ENCODE assay signal across 25 mouse cellular contexts in genomic region chr17:70966126-70966525, GRCm38 (mm10). TPM values are rescaled to one million over a fixed set of nuclear protein-coding genes. Genes with fewer than 3 reads are reported as not detected.
DNase-seq lines count a peak whose midpoint lies in the region; ATAC-seq and TF ChIP-seq lines count a peak whose summit lies in the region.
"Had no signal": no experiment of that assay in that cellular context is flagged by ENCODE, and none has a peak within 500 bp of the region (broad histone marks: within the 10 kb centered on the region; RNA-seq: fewer than 3 reads in every experiment).

No protein-coding gene starts in this region.

- TF ChIP-seq RAD21 in MEL (IDR thresholded peaks at IDR 0.05; ENCODE audit: low read depth, low read length) = no peak

- H3K9ac ChIP-seq in MEL (ENCODE audit: control insufficient read depth, low read depth, low read length, poor library complexity, severe bottlenecking) = no peak overlapping the region
- H3K9ac ChIP-seq: embryonic facial prominence, embryonic 15.5 days; heart, embryonic 12.5 days; hindbrain, embryonic 15.5 days had no signal

- H3K36me3 ChIP-seq in MEL (ENCODE audit: control insufficient read depth in 1 of 2, insufficient read depth in 2 of 2, low read length in 2 of 2) = peaks cover 0 to 10% of the 10 kb centered on the region in 2 experiments; a peak in 2 of 4 replicates
- H3K36me3 ChIP-seq in limb, embryonic 10.5 days = no peaks in the 10 kb centered on the region
- H3K36me3 ChIP-seq: embryonic facial prominence, embryonic 15.5 days; forebrain, embryonic 10.5 days; G1E; heart, embryonic 12.5 days; hindbrain, embryonic 15.5 days had no signal

- no peaks in the 10 kb centered on the region for H3K9me3 ChIP-seq in MEL (replicated peaks; ENCODE audit: insufficient read depth, low read length)
- no peaks in the 10 kb centered on the region for H3K9me3 ChIP-seq in limb, embryonic 10.5 days (replicated peaks)
- H3K9me3 ChIP-seq: embryonic facial prominence, embryonic 15.5 days; forebrain, embryonic 10.5 days; G1E; heart, embryonic 12.5 days; hindbrain, embryonic 15.5 days had no signal

- no peaks in the 10 kb centered on the region for H3K79me2 ChIP-seq in MEL (ENCODE audit: control insufficient read depth, insufficient read depth, low read length, poor library complexity)

- no peak overlapping the region for H3K4me3 ChIP-seq in MEL (ENCODE audit: control insufficient read depth in 1 of 2, insufficient read depth in 1 of 2, low read depth in 2 of 2, low read length in 2 of 2)
- no peak overlapping the region for H3K4me3 ChIP-seq in limb, embryonic 10.5 days
- H3K4me3 ChIP-seq: embryonic facial prominence, embryonic 15.5 days; erythroblast, embryonic 14.5 days; forebrain, embryonic 10.5 days; heart, adult 2 months; heart, embryonic 12.5 days; hindbrain, embryonic 15.5 days had no signal

- H3K27me3 ChIP-seq in MEL (ENCODE audit: control insufficient read depth in 1 of 2, insufficient read depth in 2 of 2, low read length in 2 of 2) = no peaks in the 10 kb centered on the region
- no peaks in the 10 kb centered on the region for H3K27me3 ChIP-seq in limb, embryonic 10.5 days (ENCODE audit: low read depth, poor library complexity, severe bottlenecking)
- H3K27me3 ChIP-seq: embryonic facial prominence, embryonic 15.5 days; hindbrain, embryonic 15.5 days; Patski had no signal

- peak; percentile 42 for ATAC-seq in common myeloid progenitor, adult 5-6 weeks (replicated peaks; ENCODE audit: low read depth, poor library complexity, severe bottlenecking)
- peak; percentile 41 for ATAC-seq in megakaryocyte, adult 5-6 weeks (ENCODE audit: poor library complexity, severe bottlenecking)
- ATAC-seq: activated CD4-positive, CD25-positive, alpha-beta regulatory T cell, adult 4 months; CD4-positive, CD25-positive, alpha-beta regulatory T cell, adult 4 months; forebrain, embryonic 14.5 days; Patski had no signal

- peaks cover 0 to 13% of the 10 kb centered on the region in 2 experiments; a peak in 1 of 4 replicates for H3K4me1 ChIP-seq in MEL (ENCODE audit: control insufficient read depth in 1 of 2, insufficient read depth in 2 of 2, low read length in 2 of 2)
- peaks cover 19% of the 10 kb centered on the region for H3K4me1 ChIP-seq in limb, embryonic 10.5 days
- H3K4me1 ChIP-seq: heart, embryonic 12.5 days had no signal

- H3K27ac ChIP-seq in MEL (ENCODE audit: control insufficient read depth, low read depth, low read length) = 0 out of 2 replicates have a peak overlapping the region, but pooled peaks have one; percentile 28
- H3K27ac ChIP-seq in limb, embryonic 10.5 days = no peak overlapping the region
- H3K27ac ChIP-seq: embryonic facial prominence, embryonic 15.5 days; forebrain, embryonic 10.5 days; heart, adult 2 months; hindbrain, embryonic 15.5 days had no signal

- TF ChIP-seq POLR2A in MEL (IDR thresholded peaks at IDR 0.05; ENCODE audit: control insufficient read depth in 1 of 2, insufficient read depth in 1 of 2, low read depth in 1 of 2, low read length in 2 of 2, poor library complexity in 1 of 2) = no peak

- DNase-seq in heart, adult 11 months = peak; percentile 76
- no peak for DNase-seq in heart, adult 8-10 months (ENCODE audit: low spot score)
- peak; percentile 72 for DNase-seq in MEL (ENCODE audit: low read depth, low spot score)
- no peak for DNase-seq in adrenal gland, postnatal 4 days (ENCODE audit: low spot score in 2 of 2)
- no peak for DNase-seq in embryo, embryonic 11 days
- no peak for DNase-seq in limb, embryonic 10.5 days (ENCODE audit: low spot score)
- DNase-seq: adrenal gland, postnatal 25 days; B cell, adult 2 months; cerebellum, adult 11-12 months; cerebellum, adult 9-10 months; cerebellum, postnatal 25 days; gastrocnemius, postnatal 36 days; heart, adult 2 months had no signal

- no peak for TF ChIP-seq CTCF in MEL (IDR thresholded peaks at IDR 0.05 in 2 of 3, conservative IDR thresholded peaks at IDR 0.05 in 1 of 3; ENCODE audit: control insufficient read depth in 1 of 3, insufficient read depth in 1 of 3, low read depth in 2 of 3, low read length in 3 of 3, poor library complexity in 1 of 3, severe bottlenecking in 1 of 3)

- 95% methylated on average over 7 of the region's 7 CpGs for WGBS in limb, embryonic 10.5 days

- TF ChIP-seq EP300 in MEL (IDR thresholded peaks at IDR 0.05; ENCODE audit: low read depth in 1 of 2, low read length in 2 of 2) = peak; percentile 13 to 65; a peak in 3 of 4 replicates

TF ChIP-seq in MEL, 35 proteins besides CTCF, POLR2A, EP300 and RAD21 (continues in another document):
- TF ChIP-seq ELF1 (IDR thresholded peaks at IDR 0.05; ENCODE audit: low read depth, low read length) (no peak), USF2 (IDR thresholded peaks at IDR 0.05; ENCODE audit: borderline replicate concordance in 1 of 2, insufficient read depth in 1 of 2, low read depth in 1 of 2, low read length in 2 of 2) (no peak), JUND (IDR thresholded peaks at IDR 0.05; ENCODE audit: low read depth, low read length) (no peak), MAZ (IDR thresholded peaks at IDR 0.05; ENCODE audit: low read depth, low read length) (no peak), MAFK (IDR thresholded peaks at IDR 0.05; ENCODE audit: borderline replicate concordance, low read depth, low read length) (no peak), POLR2AphosphoS2 (IDR thresholded peaks at IDR 0.05; ENCODE audit: low read length) (no peak), CHD1 (IDR thresholded peaks at IDR 0.05; ENCODE audit: low read depth, low read length) (no peak), MYC (IDR thresholded peaks at IDR 0.05; ENCODE audit: low read depth, low read length) (no peak), MYB (IDR thresholded peaks at IDR 0.05; ENCODE audit: low read depth, low read length) (no peak), ZC3H11A (IDR thresholded peaks at IDR 0.05; ENCODE audit: low read depth, low read length) (peak; percentile 17; the same call in 1 of the 2 replicates), GABPA (IDR thresholded peaks at IDR 0.05; ENCODE audit: low read depth, low read length) (no peak), MEF2A (IDR thresholded peaks at IDR 0.05; ENCODE audit: extremely low read depth, insufficient replicate concordance, low read depth, low read length, poor library complexity, severe bottlenecking) (no peak), UBTF (IDR thresholded peaks at IDR 0.05; ENCODE audit: borderline replicate concordance, insufficient read depth, low read depth, low read length) (no peak), USF1 (IDR thresholded peaks at IDR 0.05; ENCODE audit: low read depth, low read length) (no peak), SMC3 (IDR thresholded peaks at IDR 0.05; ENCODE audit: low read depth, low read length) (peak; percentile 27; the same call in 1 of the 2 replicates), TAL1 (IDR thresholded peaks at IDR 0.05; ENCODE audit: low read length) (no peak), GATA1 (IDR thresholded peaks at IDR 0.05; ENCODE audit: low read depth, low read length) (0 out of 2 replicates have a peak, but pooled peaks have one; percentile 26), ZKSCAN1 (IDR thresholded peaks at IDR 0.05; ENCODE audit: low read depth, low read length) (no peak), NELFE (IDR thresholded peaks at IDR 0.05; ENCODE audit: low read depth, low read length) (no peak), ZNF384 (IDR thresholded peaks at IDR 0.05; ENCODE audit: low read depth, low read length) (peak; percentile 61), KAT2A (conservative IDR thresholded peaks at IDR 0.05; ENCODE audit: low read depth, low read length) (no peak), ETS1 (IDR thresholded peaks at IDR 0.05; ENCODE audit: low read depth, low read length) (no peak), NRF1 (IDR thresholded peaks at IDR 0.05; ENCODE audit: insufficient read depth, low read depth, low read length, poor library complexity, severe bottlenecking) (no peak), RCOR1 (IDR thresholded peaks at IDR 0.05; ENCODE audit: low read depth, low read length) (peak; percentile 78), TBP (IDR thresholded peaks at IDR 0.05; ENCODE audit: low read depth, low read length) (no peak), POLR2AphosphoS5 (IDR thresholded peaks at IDR 0.05; ENCODE audit: borderline replicate concordance, low read depth, low read length) (no peak), SIN3A (IDR thresholded peaks at IDR 0.05; ENCODE audit: low read length) (peak; percentile 31; the same call in 1 of the 2 replicates), CHD2 (IDR thresholded peaks at IDR 0.05; ENCODE audit: low read length) (no peak), HCFC1 (IDR thresholded peaks at IDR 0.05; ENCODE audit: low read depth, low read length) (no peak), BHLHE40 (IDR thresholded peaks at IDR 0.05; ENCODE audit: borderline replicate concordance, low read depth, low read length) (no peak), ZMIZ1 (IDR thresholded peaks at IDR 0.05; ENCODE audit: low read depth, low read length) (no peak), E2F4 (IDR thresholded peaks at IDR 0.05; ENCODE audit: borderline replicate concordance, low read depth, low read length) (no peak), TCF12 (IDR thresholded peaks at IDR 0.05; ENCODE audit: low read depth, low read length) (no peak)

RNA-seq across cellular contexts. Expression of gene Myom1, which starts 36.3 kb away (rescaled TPM):
- 1,000 to 10,000 TPM; 1,005 to 1,153 (median 1,086) TPM for total RNA-seq in heart, adult 8-10 months (2022)
- 0.65 and 0.69 TPM in 2 replicates for total RNA-seq in MEL (2012; rRNA removed)
- under 1 TPM in 1 of 2 experiments, not detected in 1; 0.79 TPM for polyA plus RNA-seq in MEL (2012; ENCODE audit: insufficient read depth in 1 of 2, insufficient read length in 2 of 2, low read depth in 1 of 2, low replicate concordance in 2 of 2, missing spikeins in 1 of 2)
- 6.3 and 14.1 TPM in 2 replicates for total RNA-seq in common myeloid progenitor, adult 5-6 weeks (2017)
- total RNA-seq in megakaryocyte, adult 5-6 weeks (2015) = 0.07 and 0.11 TPM in 2 replicates
- total RNA-seq in megakaryocyte, adult 5-6 weeks (2017) = 0.44 and 0.69 TPM in 2 replicates
- 10 to 100 TPM; 16.5 to 34.7 TPM for total RNA-seq in adrenal gland, postnatal 4 days (2021)
- polyA plus RNA-seq in limb, embryonic 10.5 days (2016; fragmentation: Nextera tagmentation; extraction: Ambion mirVana) = 2.5 and 4.2 TPM in 2 replicates
- polyA plus RNA-seq: erythroblast, embryonic 14.5 days had no signal

RNA-seq across cellular contexts. Expression of gene Myl12a, which starts 36.6 kb away (rescaled TPM):
- 1,000 to 10,000 TPM in 3 of 4 experiments, 100 to 1,000 TPM in 1; 878 to 1,206 (median 1,167) TPM for total RNA-seq in heart, adult 8-10 months (2022)
- total RNA-seq in MEL (2012; rRNA removed) = 112 and 113 TPM in 2 replicates
- 100 to 1,000 TPM in 1 of 2 experiments, not detected in 1; 130 TPM for polyA plus RNA-seq in MEL (2012; ENCODE audit: insufficient read depth in 1 of 2, insufficient read length in 2 of 2, low read depth in 1 of 2, low replicate concordance in 2 of 2, missing spikeins in 1 of 2)
- 111 and 131 TPM in 2 replicates for total RNA-seq in common myeloid progenitor, adult 5-6 weeks (2017)
- total RNA-seq in megakaryocyte, adult 5-6 weeks (2015) = 445 and 515 TPM in 2 replicates
- total RNA-seq in megakaryocyte, adult 5-6 weeks (2017) = 230 and 278 TPM in 2 replicates
- 100 to 1,000 TPM; 315 to 317 TPM for total RNA-seq in adrenal gland, postnatal 4 days (2021)
- polyA plus RNA-seq in limb, embryonic 10.5 days (2016; fragmentation: Nextera tagmentation; extraction: Ambion mirVana) = 478 and 483 TPM in 2 replicates

Comparison
In these comparisons a context has a peak if more than half of its experiments do, and no peak if none do; other contexts are left out.
1. DNase-seq: peak in heart, adult 11 months (single experiment) and MEL (single experiment); none in heart, adult 8-10 months (single experiment), adrenal gland, postnatal 4 days (0 of 2), embryo, embryonic 11 days (single experiment) and limb, embryonic 10.5 days (single experiment).
2. RNA of gene Myom1, which starts 36.3 kb away (total RNA-seq): 1,005 to 1,153 TPM in heart, adult 8-10 months; 16.5 to 34.7 TPM in adrenal gland, postnatal 4 days, 6.3 to 14.1 TPM in common myeloid progenitor, adult 5-6 weeks, 0.65 to 0.69 TPM in MEL and 0.07 to 0.69 TPM in megakaryocyte, adult 5-6 weeks; every median in the first group is over 10 times any median in the second.